Mouse (Mus musculus): Measurements from ENCODE around the gene Txndc11.

Txndc11 gene

GRCm38 (mm10) chr16:11104905-11105304 is 29.5 kb downstream of the Txndc11 start:
- DNase-seq (ENCODE audit: low spot score): no peak

GRCm38 (mm10) chr16:11097301-11097700 is 37.1 kb downstream of the Txndc11 start:
- DNase-seq (ENCODE audit: low spot score): no peak

GRCm38 (mm10) chr16:11093717-11094386 is 40.6 kb downstream of the Txndc11 start:
- no peak for DNase-seq (ENCODE audit: low spot score)

- DNase-seq (ENCODE audit: low spot score): no peak
Observed at GRCm38 (mm10) chr16:11092523-11092922, 41.9 kb downstream of the Txndc11 start.

GRCm38 (mm10) chr16:11092061-11092460 is 42.4 kb downstream of the Txndc11 start:
- no peak for DNase-seq (ENCODE audit: low spot score)

GRCm38 (mm10) chr16:11090836-11091570 is 43.4 kb downstream of the Txndc11 start:
- DNase-seq (ENCODE audit: low spot score): no peak

- no peak for DNase-seq (ENCODE audit: low spot score)
Observed at GRCm38 (mm10) chr16:11086856-11087588, 47.4 kb downstream of the Txndc11 start.

GRCm38 (mm10) chr16:11086299-11086698 is 48.2 kb downstream of the Txndc11 start:
- no peak for DNase-seq (ENCODE audit: low spot score)

- no peak for DNase-seq (ENCODE audit: low spot score)
Observed at GRCm38 (mm10) chr16:11084181-11084580, 50.3 kb downstream of the Txndc11 start.

- no peak for DNase-seq (ENCODE audit: low spot score)
Observed at GRCm38 (mm10) chr16:11078216-11078869, 56.1 kb downstream of the Txndc11 start.

- DNase-seq (ENCODE audit: low spot score): no peak
Observed at GRCm38 (mm10) chr16:11077601-11078201, 56.7 kb downstream of the Txndc11 start.

- no peak for DNase-seq (ENCODE audit: low spot score)
Observed at GRCm38 (mm10) chr16:11073060-11073459, 61.4 kb downstream of the Txndc11 start.

GRCm38 (mm10) chr16:11072454-11072853 is 62.0 kb downstream of the Txndc11 start:
- no peak for DNase-seq (ENCODE audit: low spot score)

- no peak for DNase-seq (ENCODE audit: low spot score)
Observed at GRCm38 (mm10) chr16:11071887-11072286, 62.6 kb downstream of the Txndc11 start.

- no peak for DNase-seq (ENCODE audit: low spot score)
Observed at GRCm38 (mm10) chr16:11071176-11071575, 63.3 kb downstream of the Txndc11 start.

GRCm38 (mm10) chr16:11069710-11070420 is 64.6 kb downstream of the Txndc11 start:
- DNase-seq (ENCODE audit: low spot score): no peak

GRCm38 (mm10) chr16:11069271-11069670 is 65.2 kb downstream of the Txndc11 start:
- DNase-seq (ENCODE audit: low spot score): no peak

GRCm38 (mm10) chr16:11068666-11069065 is 65.8 kb downstream of the Txndc11 start:
- DNase-seq (ENCODE audit: low spot score): no peak

- peak; percentile 36 for DNase-seq (ENCODE audit: low spot score)
Observed at GRCm38 (mm10) chr16:11066833-11067191, 67.6 kb downstream of the Txndc11 start.

GRCm38 (mm10) chr16:11066029-11066832 is 68.2 kb downstream of the Txndc11 start, which contains the start of gene Litaf:
Gene Litaf, minus strand, starts transcription at chr16:11066157.
- DNase-seq (ENCODE audit: low spot score): peak; percentile 95

Measured in testis, postnatal 14 days (tissue).